Mouse (Mus musculus): Measurements from ENCODE around the gene Hnrnpab. TPM values are rescaled to one million over a fixed set of nuclear protein-coding genes. Genes with fewer than 3 reads are reported as not detected.
A peak's percentile ranks its signal among the peaks of the same experiment; 100 is the strongest.

Hnrnpab gene
- polyA plus RNA-seq, 1 experiment from 2014 or later = 204 TPM

DNA sequence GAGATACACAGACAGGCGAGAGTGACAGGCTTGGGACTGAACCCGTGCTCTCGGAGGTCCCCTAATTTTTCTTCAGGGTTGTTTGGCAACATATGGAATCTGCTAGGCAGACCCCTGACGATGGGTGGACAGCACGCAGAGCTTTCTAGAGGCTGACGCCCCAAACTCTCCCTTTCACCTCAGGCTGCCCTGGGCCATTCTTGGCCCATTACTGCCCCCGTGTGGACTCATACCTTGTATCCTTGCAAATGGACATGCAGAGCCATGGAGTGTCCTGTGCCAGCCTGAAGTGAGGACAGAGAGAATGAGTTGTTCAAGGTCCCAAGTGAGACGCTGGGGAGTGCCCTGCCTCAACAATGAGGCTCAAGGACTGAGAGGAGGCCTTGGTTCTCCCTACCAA is 23.9 kb downstream of the Hnrnpab start:
- peaks cover 9% of the 10 kb centered on the region; the same call in 1 of the 2 replicates for H3K4me1 ChIP-seq (replicated peaks; ENCODE audit: control insufficient read depth, insufficient read depth)
- H3K4me2 ChIP-seq (replicated peaks; ENCODE audit: low read depth) = no peak overlapping the region
- H3K36me3 ChIP-seq (ENCODE audit: control insufficient read depth, insufficient read depth, low read length) = 0 out of 2 replicates have a peak, but pooled peaks cover 3% of the 10 kb centered on the region
- no peaks in the 10 kb centered on the region for H3K9me3 ChIP-seq (ENCODE audit: control insufficient read depth, low read length)
- no peak overlapping the region for H3K4me3 ChIP-seq (ENCODE audit: low read depth, low read length)
- DNase-seq (ENCODE audit: low spot score) = peak; percentile 83
- H3K27me3 ChIP-seq (ENCODE audit: control insufficient read depth, insufficient read depth, low read length) = no peaks in the 10 kb centered on the region
- TF ChIP-seq CTCF (IDR thresholded peaks at IDR 0.05; ENCODE audit: low read depth) (peak; percentile 78), EP300 (optimal IDR thresholded peaks at IDR 0.05) (no peak)
- WGBS = 33% methylated on average over 8 of the region's 8 CpGs
- peak overlapping the region; percentile 45; the same call in 1 of the 2 replicates for H3K27ac ChIP-seq (replicated peaks)
- ATAC-seq (ENCODE audit: low FRiP score, low TSS enrichment) = no peak
- no peak overlapping the region for H3K9ac ChIP-seq (ENCODE audit: low read length)

DNA sequence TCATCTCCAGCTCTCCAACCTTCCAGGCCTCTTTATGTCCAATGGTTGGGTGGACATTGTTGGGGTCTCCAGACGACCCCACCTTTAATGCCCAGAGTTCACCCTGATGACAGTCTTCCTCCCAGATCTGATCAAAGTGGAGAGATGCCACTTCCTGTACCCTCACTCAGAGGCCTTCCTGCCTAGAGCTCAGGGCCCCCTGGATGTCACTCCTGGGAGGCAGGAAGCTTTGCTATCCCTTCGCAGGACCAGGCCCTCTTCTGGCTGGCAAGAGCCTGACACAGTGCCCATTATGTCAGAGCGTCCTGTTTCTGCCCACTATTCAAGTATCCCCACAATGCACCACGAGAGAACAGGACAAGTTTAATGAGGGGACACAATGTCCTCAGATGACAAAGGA is 27.6 kb downstream of the Hnrnpab start:
- WGBS = 59% methylated on average over 4 of the region's 4 CpGs
- Histone ChIP-seq H3K9ac (ENCODE audit: low read length) (no peak overlapping the region), H3K4me2 (replicated peaks; ENCODE audit: low read depth) (no peak overlapping the region), H3K9me3 (ENCODE audit: control insufficient read depth, low read length) (no peaks in the 10 kb centered on the region), H3K36me3 (ENCODE audit: control insufficient read depth, insufficient read depth, low read length) (no peaks in the 10 kb centered on the region), H3K27me3 (ENCODE audit: control insufficient read depth, insufficient read depth, low read length) (no peaks in the 10 kb centered on the region), H3K4me3 (ENCODE audit: low read depth, low read length) (no peak overlapping the region), H3K4me1 (replicated peaks; ENCODE audit: control insufficient read depth, insufficient read depth) (peaks cover 5% of the 10 kb centered on the region; the same call in 1 of the 2 replicates), H3K27ac (replicated peaks) (no peak overlapping the region)
- TF ChIP-seq EP300 (optimal IDR thresholded peaks at IDR 0.05) (no peak), CTCF (IDR thresholded peaks at IDR 0.05; ENCODE audit: low read depth) (no peak)
- no peak for ATAC-seq (ENCODE audit: low FRiP score, low TSS enrichment)
- DNase-seq (ENCODE audit: low spot score) = no peak

DNA sequence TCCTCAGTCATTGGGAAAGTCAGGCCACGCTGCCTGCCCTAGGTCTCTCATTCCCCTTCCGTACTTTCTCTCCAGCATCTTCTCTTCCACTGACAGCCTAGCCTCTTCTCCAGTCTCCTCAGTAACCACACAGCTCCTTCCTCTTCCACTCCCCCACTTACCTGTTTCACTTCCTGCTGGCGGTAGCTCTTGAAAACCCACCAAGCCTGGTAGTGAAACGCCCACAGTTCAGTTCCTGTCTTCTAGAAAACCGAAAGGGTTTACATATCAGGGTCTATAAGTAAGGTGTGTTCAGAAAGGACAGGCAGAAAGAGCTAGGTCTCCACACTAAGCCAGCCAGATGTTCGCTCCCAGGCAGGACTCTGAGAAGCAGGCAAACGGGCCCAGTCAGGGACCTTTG is 29.1 kb downstream of the Hnrnpab start:
- H3K27ac ChIP-seq (replicated peaks) = no peak overlapping the region
- H3K9ac ChIP-seq (ENCODE audit: low read length) = no peak overlapping the region
- H3K4me3 ChIP-seq (ENCODE audit: low read depth, low read length) = no peak overlapping the region
- no peaks in the 10 kb centered on the region for H3K36me3 ChIP-seq (ENCODE audit: control insufficient read depth, insufficient read depth, low read length)
- TF ChIP-seq EP300 (optimal IDR thresholded peaks at IDR 0.05) = no peak
- TF ChIP-seq CTCF (IDR thresholded peaks at IDR 0.05; ENCODE audit: low read depth) = no peak
- H3K9me3 ChIP-seq (ENCODE audit: control insufficient read depth, low read length) = no peaks in the 10 kb centered on the region
- ATAC-seq (ENCODE audit: low FRiP score, low TSS enrichment) (no peak), DNase-seq (ENCODE audit: low spot score) (no peak)
- no peak overlapping the region for H3K4me2 ChIP-seq (replicated peaks; ENCODE audit: low read depth)
- WGBS = 79% methylated on average over 7 of the region's 7 CpGs
- H3K27me3 ChIP-seq (ENCODE audit: control insufficient read depth, insufficient read depth, low read length) = no peaks in the 10 kb centered on the region
- H3K4me1 ChIP-seq (replicated peaks; ENCODE audit: control insufficient read depth, insufficient read depth) = no peaks in the 10 kb centered on the region

DNA sequence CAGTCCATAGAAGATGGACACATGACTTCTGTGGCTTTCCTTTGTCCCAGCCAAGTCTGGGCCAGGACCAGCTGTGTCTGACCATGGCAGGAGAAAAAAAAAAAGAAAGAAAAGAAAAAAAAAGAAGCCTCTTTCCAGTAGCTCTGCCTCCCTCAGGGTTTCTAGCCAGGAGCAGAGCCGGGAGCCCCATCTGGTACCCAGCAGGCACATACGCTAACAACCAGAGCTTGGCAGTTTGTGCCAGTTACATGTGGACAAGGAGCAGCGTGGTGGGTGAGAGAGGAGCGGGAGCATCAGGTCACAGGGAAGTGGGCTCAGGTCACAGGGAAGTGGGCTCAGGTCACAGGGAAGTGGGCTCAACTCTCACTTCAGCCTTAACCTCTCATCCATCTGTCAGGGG is 30.2 kb downstream of the Hnrnpab start:
- no peak for TF ChIP-seq EP300 (optimal IDR thresholded peaks at IDR 0.05)
- TF ChIP-seq CTCF (IDR thresholded peaks at IDR 0.05; ENCODE audit: low read depth) = no peak
- 82% methylated on average over 4 of the region's 4 CpGs for WGBS
- H3K27ac ChIP-seq (replicated peaks) = no peak overlapping the region

DNA sequence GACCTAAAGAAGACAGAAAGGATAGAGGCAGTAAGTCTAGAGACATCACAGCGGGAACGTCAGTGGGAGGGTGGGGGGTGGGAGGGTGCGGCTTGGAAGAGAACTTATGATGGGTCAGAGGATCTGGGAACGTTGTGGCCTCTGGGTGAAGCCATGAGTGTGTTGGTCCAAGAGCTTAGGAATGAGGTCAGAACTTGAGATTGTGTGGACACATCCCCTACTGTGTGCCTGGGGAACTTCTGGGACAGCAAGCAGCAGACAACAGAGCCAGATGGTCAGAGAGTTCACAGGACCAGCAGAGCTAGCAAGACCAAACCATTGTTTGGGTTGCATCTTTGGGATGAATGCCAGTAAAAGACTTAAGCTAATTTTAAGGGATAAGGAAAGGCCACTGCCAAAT is 37.8 kb downstream of the Hnrnpab start:
- Histone ChIP-seq H3K9ac (ENCODE audit: low read length) (no peak overlapping the region), H3K4me3 (ENCODE audit: low read depth, low read length) (no peak overlapping the region), H3K4me2 (replicated peaks; ENCODE audit: low read depth) (no peak overlapping the region), H3K27ac (replicated peaks) (no peak overlapping the region), H3K9me3 (ENCODE audit: control insufficient read depth, low read length) (no peaks in the 10 kb centered on the region), H3K36me3 (ENCODE audit: control insufficient read depth, insufficient read depth, low read length) (no peaks in the 10 kb centered on the region), H3K27me3 (ENCODE audit: control insufficient read depth, insufficient read depth, low read length) (no peaks in the 10 kb centered on the region), H3K4me1 (replicated peaks; ENCODE audit: control insufficient read depth, insufficient read depth) (no peaks in the 10 kb centered on the region)
- 69% methylated on average over 4 of the region's 4 CpGs for WGBS
- TF ChIP-seq CTCF (IDR thresholded peaks at IDR 0.05; ENCODE audit: low read depth) = no peak
- no peak for TF ChIP-seq EP300 (optimal IDR thresholded peaks at IDR 0.05)
- ATAC-seq (ENCODE audit: low FRiP score, low TSS enrichment) = no peak
- DNase-seq (ENCODE audit: low spot score) = no peak

More for the DNA sequence above, 30.2 kb downstream of the Hnrnpab start:
- Histone ChIP-seq H3K4me3 (ENCODE audit: low read depth, low read length) (no peak overlapping the region), H3K36me3 (ENCODE audit: control insufficient read depth, insufficient read depth, low read length) (no peaks in the 10 kb centered on the region), H3K4me2 (replicated peaks; ENCODE audit: low read depth) (no peak overlapping the region), H3K9me3 (ENCODE audit: control insufficient read depth, low read length) (no peaks in the 10 kb centered on the region), H3K9ac (ENCODE audit: low read length) (no peak overlapping the region), H3K4me1 (replicated peaks; ENCODE audit: control insufficient read depth, insufficient read depth) (no peaks in the 10 kb centered on the region), H3K27me3 (ENCODE audit: control insufficient read depth, insufficient read depth, low read length) (no peaks in the 10 kb centered on the region)
- DNase-seq (ENCODE audit: low spot score) (no peak), ATAC-seq (ENCODE audit: low FRiP score, low TSS enrichment) (no peak)

DNA sequence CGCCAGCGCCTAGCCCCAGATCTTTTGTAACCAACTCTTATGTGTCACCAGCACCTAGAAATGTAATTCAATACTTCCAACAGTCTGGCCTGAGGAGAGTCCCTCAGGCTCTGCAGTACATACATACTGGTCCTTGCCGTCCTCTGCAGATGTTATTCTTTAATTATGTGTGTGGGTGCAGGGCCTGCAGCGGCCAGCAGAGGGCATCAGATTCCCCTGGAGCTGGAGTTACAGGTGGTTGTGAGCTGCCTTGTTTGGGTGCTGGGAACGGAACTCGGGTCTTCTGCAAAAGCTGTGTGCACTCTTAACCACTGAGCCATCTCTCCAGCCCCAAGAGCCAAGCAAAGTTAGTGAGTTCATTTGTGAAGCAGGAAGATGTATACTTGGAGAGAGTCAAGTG is 40.7 kb downstream of the Hnrnpab start:
- no peak for TF ChIP-seq EP300 (optimal IDR thresholded peaks at IDR 0.05)
- TF ChIP-seq CTCF (IDR thresholded peaks at IDR 0.05; ENCODE audit: low read depth) = peak; percentile 45
- Histone ChIP-seq H3K9ac (ENCODE audit: low read length) (no peak overlapping the region), H3K9me3 (ENCODE audit: control insufficient read depth, low read length) (no peaks in the 10 kb centered on the region), H3K4me3 (ENCODE audit: low read depth, low read length) (no peak overlapping the region), H3K27me3 (ENCODE audit: control insufficient read depth, insufficient read depth, low read length) (no peaks in the 10 kb centered on the region), H3K4me1 (replicated peaks; ENCODE audit: control insufficient read depth, insufficient read depth) (no peaks in the 10 kb centered on the region), H3K27ac (replicated peaks) (no peak overlapping the region), H3K36me3 (ENCODE audit: control insufficient read depth, insufficient read depth, low read length) (no peaks in the 10 kb centered on the region), H3K4me2 (replicated peaks; ENCODE audit: low read depth) (no peak overlapping the region)
- DNase-seq (ENCODE audit: low spot score) (no peak), ATAC-seq (ENCODE audit: low FRiP score, low TSS enrichment) (no peak)
- 91% methylated on average over 6 of the region's 6 CpGs for WGBS

Data from stomach, postnatal 0 days (tissue).